Mouse (Mus musculus) heart, adult 2 months (tissue): ENCODE results near the gene Rbms1.

Experiments used
- CTCF ChIP-seq: fragments of 200-600 bp; IDR thresholded peaks from 2 replicates; pipeline ENCODE4 v1.8.1; 2022; ENCODE audit warnings: antibody characterized with exemption, mild to moderate bottlenecking, moderate library complexity
- POLR2A ChIP-seq: fragments of 200-500 bp; IDR thresholded peaks from 2 replicates; pipeline ENCODE4 v1.6.1; 2011; ENCODE audit warnings: mild to moderate bottlenecking, low read depth, low read length, control low read depth; ENCODE audit not compliant: insufficient read depth

GRCm38 (mm10) chr2:60803377-60803776 is 159.6 kb downstream of the Rbms1 start:
- TF ChIP-seq POLR2A (no peak), CTCF (no peak)
